Mouse (Mus musculus) limb, embryonic 10.5 days (tissue): ENCODE results near the gene Gapdh. TPM values are rescaled to one million over a fixed set of nuclear protein-coding genes. Genes with fewer than 3 reads are reported as not detected.

Experiments
- DNase-seq: peaks from one replicate; pipeline ENCODE4 v3.0.0-alpha.2; 2017; ENCODE audit warnings: low spot score
- H3K27ac ChIP-seq: fragments of 300-500 bp; sonication (generic); 2 replicates; pipeline ENCODE4 v1.5.1; 2016; ENCODE audit warnings: mild to moderate bottlenecking
- H3K27me3 ChIP-seq: fragments of 300-500 bp; sonication (generic); 2 replicates; pipeline ENCODE4 v1.6.1; 2016; ENCODE audit warnings: low read depth, mild to moderate bottlenecking; ENCODE audit not compliant: poor library complexity, severe bottlenecking
- H3K36me3 ChIP-seq: fragments of 300-500 bp; sonication (generic); 2 replicates; pipeline ENCODE4 v1.6.1; 2016; ENCODE audit warnings: mild to moderate bottlenecking, moderate library complexity
- H3K4me1 ChIP-seq: fragments of 300-500 bp; sonication (generic); 2 replicates; pipeline ENCODE4 v1.6.1; 2016
- H3K4me3 ChIP-seq: fragments of 300-500 bp; sonication (generic); 2 replicates; pipeline ENCODE4 v1.5.1; 2016; ENCODE audit warnings: mild to moderate bottlenecking, moderate library complexity
- H3K9me3 ChIP-seq: fragments of 300-500 bp; sonication (generic); replicated peaks from 2 replicates; pipeline ENCODE4 v1.6.1; 2016; ENCODE audit warnings: mild to moderate bottlenecking
- WGBS: fragments of 180-500 bp; shearing (Covaris S2); methylation state at CpG from one replicate; pipeline ENCODE4 v1.1.7; 2016; 5-methylcytosine and 5-hydroxymethylcytosine counted together
- polyA plus RNA-seq: library from polyadenylated mRNA; unstranded; fragments of >200 nt; fragmentation: Nextera tagmentation; extraction: Ambion mirVana; gene quantifications from 2 replicates; pipeline ENCODE4 v1.2.1, GENCODE M21; 2016

Gapdh gene
- polyA plus RNA-seq: 2,585 and 3,112 TPM in 2 replicates

DNA sequence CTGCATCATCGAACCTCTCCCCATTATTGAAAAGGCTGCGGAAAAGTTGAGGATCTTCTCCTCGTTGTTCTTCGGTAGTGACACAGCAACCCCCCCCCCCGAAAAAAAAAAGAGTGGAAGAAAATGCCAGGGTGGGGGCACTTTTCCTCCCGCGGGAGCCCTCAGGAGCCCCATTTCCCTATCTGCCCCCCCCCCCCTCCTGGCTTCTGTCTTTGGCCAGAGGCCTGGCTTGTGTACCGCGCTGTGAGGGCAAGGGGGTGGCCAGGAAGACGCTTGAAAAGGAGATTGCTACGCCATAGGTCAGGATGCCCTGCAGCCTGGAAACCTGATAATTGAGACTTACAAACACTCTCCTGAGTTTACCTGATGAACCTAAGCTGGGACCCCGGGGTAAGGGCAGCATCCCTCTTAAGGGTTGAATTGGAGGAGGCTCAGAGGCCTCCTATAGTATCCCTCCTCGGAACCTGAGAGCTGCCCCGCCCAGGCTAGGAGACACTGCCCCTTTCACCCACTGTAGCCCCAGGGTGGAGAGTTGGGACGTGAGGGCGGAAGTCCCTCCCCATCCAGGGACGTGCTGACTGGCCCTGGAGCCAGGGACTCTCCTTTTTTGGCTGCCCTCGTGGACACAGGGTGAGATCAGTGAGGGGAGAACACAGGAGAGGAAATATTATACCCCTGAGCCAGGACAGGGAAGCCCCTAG is at the start of gene Gapdh:
TSS of gene Gapdh (minus strand) at position 417 of the 701 bp plus-strand sequence.
- peaks cover 83% of the 10 kb centered on the region for H3K36me3 ChIP-seq
- WGBS: 0% methylated on average over 18 of the region's 18 CpGs

GRCm38 (mm10) chr6:125215148-125215954 is 49.1 kb upstream of the Gapdh start, which contains the start of gene Vamp1:
Vamp1 (plus strand) TSS chr6:125215551.
- DNase-seq: peak; percentile 86

More for the DNA sequence above, at the start of gene Gapdh:
- H3K9me3 ChIP-seq: no peaks in the 10 kb centered on the region
- peaks cover 44% of the 10 kb centered on the region for H3K4me1 ChIP-seq
- peak; percentile 74 for DNase-seq
- H3K27me3 ChIP-seq: no peaks in the 10 kb centered on the region
- peak within 1 kb of the TSS; percentile 74 for H3K4me3 ChIP-seq
- peak within 1 kb of the TSS; percentile 98 for H3K27ac ChIP-seq

GRCm38 (mm10) chr6:125213715-125214114 is 47.4 kb upstream of the Gapdh start:
- Histone ChIP-seq H3K36me3 (no peaks in the 10 kb centered on the region), H3K9me3 (no peaks in the 10 kb centered on the region), H3K4me3 (no peak overlapping the region), H3K27ac (no peak overlapping the region), H3K27me3 (peaks cover 30% of the 10 kb centered on the region), H3K4me1 (peaks cover 13% of the 10 kb centered on the region)
- 78% methylated on average over 6 of the region's 6 CpGs for WGBS
- DNase-seq: no peak

More at GRCm38 (mm10) chr6:125215148-125215954, 49.1 kb upstream of the Gapdh start, which contains the start of gene Vamp1:
- no peaks in the 10 kb centered on the region for H3K9me3 ChIP-seq
- peak within 1 kb of the TSS; percentile 82 for H3K4me3 ChIP-seq
- H3K36me3 ChIP-seq: no peaks in the 10 kb centered on the region
- peaks cover 30% of the 10 kb centered on the region for H3K27me3 ChIP-seq
- WGBS: under 1% methylated on average over 48 of the region's 48 CpGs
- peaks cover 13% of the 10 kb centered on the region for H3K4me1 ChIP-seq
- peak within 1 kb of the TSS; percentile 86 for H3K27ac ChIP-seq

GRCm38 (mm10) chr6:125213129-125213528 is 46.9 kb upstream of the Gapdh start:
- H3K36me3 ChIP-seq: no peaks in the 10 kb centered on the region
- no peak overlapping the region for H3K4me3 ChIP-seq
- DNase-seq: no peak
- peaks cover 30% of the 10 kb centered on the region for H3K27me3 ChIP-seq
- no peak overlapping the region for H3K27ac ChIP-seq
- WGBS: 74% methylated on average over 6 of the region's 6 CpGs
- H3K9me3 ChIP-seq: no peaks in the 10 kb centered on the region
- peaks cover 13% of the 10 kb centered on the region for H3K4me1 ChIP-seq

DNA sequence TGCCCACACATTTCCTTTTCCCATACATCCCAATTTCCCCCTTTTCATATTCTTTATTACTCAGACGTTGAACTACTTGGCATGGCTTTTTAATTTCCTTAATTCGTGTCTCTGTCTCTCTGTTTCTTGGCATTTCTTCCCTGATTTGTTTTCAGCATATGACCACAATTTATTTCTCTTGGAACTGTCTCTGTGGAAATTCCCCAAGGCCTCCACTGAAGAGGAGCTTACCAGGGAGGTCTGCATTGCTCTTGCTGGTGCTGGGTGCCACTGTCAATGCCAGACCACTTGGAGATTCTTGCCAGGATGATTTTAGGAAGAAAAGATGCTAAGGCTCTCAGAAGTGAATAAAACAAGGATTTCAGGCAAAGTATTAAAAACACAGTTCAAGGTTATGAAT is 46.4 kb upstream of the Gapdh start:
- 58% methylated on average over 2 of the region's 2 CpGs for whole genome bisulfite sequencing
- peaks cover 29% of the 10 kb centered on the region for H3K27me3 ChIP-seq
- H3K36me3 ChIP-seq: no peaks in the 10 kb centered on the region
- H3K27ac ChIP-seq: no peak overlapping the region
- no peak for DNase-seq
- peaks cover 13% of the 10 kb centered on the region for H3K4me1 ChIP-seq
- H3K4me3 ChIP-seq: no peak overlapping the region
- no peaks in the 10 kb centered on the region for H3K9me3 ChIP-seq

GRCm38 (mm10) chr6:125210436-125210835 is 44.2 kb upstream of the Gapdh start:
- peaks cover 17% of the 10 kb centered on the region; the same call in 1 of the 2 replicates for H3K27me3 ChIP-seq
- no peaks in the 10 kb centered on the region for H3K36me3 ChIP-seq
- H3K4me1 ChIP-seq: peaks cover 4% of the 10 kb centered on the region; the same call in 1 of the 2 replicates
- no peak overlapping the region for H3K4me3 ChIP-seq
- no peaks in the 10 kb centered on the region for H3K9me3 ChIP-seq
- DNase-seq: no peak
- WGBS: 97% methylated on average over 1 of the region's 1 CpGs
- H3K27ac ChIP-seq: no peak overlapping the region

DNA sequence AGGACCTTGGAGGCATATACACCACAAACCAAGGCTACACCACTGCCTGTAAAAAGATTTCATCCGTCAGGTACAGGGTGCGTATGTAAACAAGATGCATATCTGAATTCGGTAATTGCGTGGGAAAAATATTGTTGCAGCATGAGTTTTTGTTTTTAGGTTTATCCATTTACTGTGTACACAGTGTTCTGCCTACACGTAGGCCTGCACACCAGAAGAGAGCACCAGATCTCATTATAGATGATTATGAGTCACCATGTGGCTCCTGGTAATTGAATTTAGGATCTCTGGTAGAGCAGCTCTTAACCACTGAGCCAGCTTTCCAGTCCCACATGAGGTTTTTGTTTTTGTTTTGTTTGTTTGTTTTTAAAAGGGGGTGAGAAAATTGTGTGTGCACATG is 30.9 kb upstream of the Gapdh start:
- Histone ChIP-seq H3K4me1 (peaks cover 12% of the 10 kb centered on the region), H3K27ac (no peak overlapping the region), H3K9me3 (no peaks in the 10 kb centered on the region), H3K4me3 (no peak overlapping the region), H3K36me3 (peaks cover 29% of the 10 kb centered on the region), H3K27me3 (no peaks in the 10 kb centered on the region)
- 92% methylated on average over 5 of the region's 5 CpGs for WGBS
- DNase-seq: no peak

DNA sequence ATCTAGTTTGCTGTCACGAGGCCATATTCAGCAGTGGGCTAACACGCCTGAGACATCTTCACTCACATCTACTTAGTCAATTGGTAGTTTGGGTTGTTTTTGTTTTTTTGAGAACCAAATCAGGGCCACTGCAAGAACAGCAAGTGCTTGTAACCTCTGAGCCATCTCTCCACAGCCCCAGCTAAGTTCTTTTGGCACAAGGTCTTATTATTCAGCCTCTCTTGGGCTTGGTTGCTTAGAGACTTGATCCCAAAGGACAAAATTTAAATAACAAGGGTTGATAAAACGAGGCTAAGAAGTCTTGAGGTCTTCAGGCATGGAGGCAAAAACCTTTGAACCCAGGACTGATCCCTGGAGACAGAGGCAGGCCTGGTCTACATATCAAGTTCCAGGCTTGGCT is 30.0 kb upstream of the Gapdh start:
- Histone ChIP-seq H3K4me3 (no peak overlapping the region), H3K9me3 (no peaks in the 10 kb centered on the region), H3K36me3 (peaks cover 29% of the 10 kb centered on the region), H3K27ac (no peak overlapping the region), H3K27me3 (no peaks in the 10 kb centered on the region), H3K4me1 (peaks cover 12% of the 10 kb centered on the region)
- no peak for DNase-seq
- WGBS: 69% methylated on average over 3 of the region's 3 CpGs

- Histone ChIP-seq H3K27ac (no peak overlapping the region), H3K4me1 (peaks cover 12% of the 10 kb centered on the region), H3K4me3 (no peak overlapping the region), H3K27me3 (no peaks in the 10 kb centered on the region), H3K9me3 (no peaks in the 10 kb centered on the region), H3K36me3 (peaks cover 29% of the 10 kb centered on the region)
- WGBS: 27% methylated on average over 1 of the region's 1 CpGs
- no peak for DNase-seq
Observed at GRCm38 (mm10) chr6:125195541-125196075, 29.3 kb upstream of the Gapdh start.

GRCm38 (mm10) chr6:125193390-125193789 is 27.1 kb upstream of the Gapdh start:
- no peaks in the 10 kb centered on the region for H3K9me3 ChIP-seq
- peaks cover 46% of the 10 kb centered on the region for H3K36me3 ChIP-seq
- peaks cover 21% of the 10 kb centered on the region for H3K4me1 ChIP-seq
- H3K27me3 ChIP-seq: no peaks in the 10 kb centered on the region
- WGBS: 79% methylated on average over 7 of the region's 7 CpGs
- 0 out of 2 replicates have a peak overlapping the region, but pooled peaks have one; percentile 6 for H3K4me3 ChIP-seq
- DNase-seq: no peak
- H3K27ac ChIP-seq: no peak overlapping the region

GRCm38 (mm10) chr6:125192841-125193240 is 26.6 kb upstream of the Gapdh start:
- peak overlapping the region; percentile 99 for H3K27ac ChIP-seq
- H3K36me3 ChIP-seq: peaks cover 49% of the 10 kb centered on the region
- no peak for DNase-seq
- H3K4me1 ChIP-seq: peaks cover 21% of the 10 kb centered on the region
- H3K9me3 ChIP-seq: no peaks in the 10 kb centered on the region
- H3K4me3 ChIP-seq: peak overlapping the region; percentile 82
- WGBS: 45% methylated on average over 5 of the region's 5 CpGs
- H3K27me3 ChIP-seq: no peaks in the 10 kb centered on the region

DNA sequence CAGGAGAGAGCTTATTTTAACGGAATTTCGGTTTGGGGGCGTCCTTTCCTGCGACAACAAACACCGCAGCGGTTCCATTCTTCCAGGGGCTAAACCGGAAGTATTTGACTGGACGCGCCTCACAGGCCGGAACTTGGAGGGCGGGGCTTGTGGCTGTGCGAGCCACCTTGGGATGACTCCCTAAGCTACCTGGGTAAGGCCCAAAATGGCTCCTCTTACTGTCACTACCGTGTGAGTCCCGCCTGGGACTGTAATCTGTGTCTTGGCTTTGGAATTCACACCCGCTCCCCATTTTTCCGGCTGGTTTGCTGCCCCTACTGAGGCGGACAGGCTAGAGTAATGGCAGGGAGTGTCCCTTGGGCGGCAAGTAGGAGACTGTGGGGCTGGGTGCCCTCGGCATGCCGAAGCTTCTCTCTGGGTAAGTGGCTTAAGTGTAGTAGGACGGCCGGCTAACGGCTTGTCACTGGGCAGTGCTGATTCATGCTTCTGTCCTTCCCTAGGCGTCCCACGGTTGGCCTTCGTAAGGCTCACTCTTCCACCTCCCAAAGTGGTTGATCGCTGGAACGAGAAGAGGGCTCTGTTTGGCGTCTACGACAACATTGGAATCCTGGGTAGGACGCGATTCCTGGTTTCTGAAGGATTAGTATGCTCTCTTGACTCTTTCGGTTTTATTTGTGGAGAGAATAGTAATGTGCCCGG is 25.9 kb upstream of the Gapdh start:
- DNase-seq: peak; percentile 93
- peak overlapping the region; percentile 82 for H3K4me3 ChIP-seq
- no peaks in the 10 kb centered on the region for H3K9me3 ChIP-seq
- under 1% methylated on average over 34 of the region's 34 CpGs for WGBS
- H3K4me1 ChIP-seq: peaks cover 21% of the 10 kb centered on the region
- H3K27me3 ChIP-seq: no peaks in the 10 kb centered on the region
- peak overlapping the region; percentile 99 for H3K27ac ChIP-seq
- peaks cover 56% of the 10 kb centered on the region for H3K36me3 ChIP-seq
